Mouse (Mus musculus) kidney, adult 2 months (tissue): ENCODE data around the gene Pds5b. TPM values are rescaled to one million over a fixed set of nuclear protein-coding genes. Genes with fewer than 3 reads are reported as not detected.

Experiments
- DNase-seq: peaks from one replicate; pipeline ENCODE4 v3.0.0; 2021
- H3K27ac ChIP-seq: fragments of 200-500 bp; 2 replicates; pipeline ENCODE4 v1.5.1; 2012; ENCODE audit warnings: low read depth, low read length, control low read depth, inconsistent platforms; ENCODE audit not compliant: insufficient read depth
- H3K27me3 ChIP-seq: fragments of 200-500 bp; replicated peaks from 2 replicates; pipeline ENCODE4 v1.6.1; 2012; ENCODE audit warnings: mild to moderate bottlenecking, moderate library complexity, low read length, inconsistent platforms; ENCODE audit not compliant: control insufficient read depth, insufficient read depth
- H3K36me3 ChIP-seq: fragments of 200-500 bp; 2 replicates; pipeline ENCODE4 v1.6.1; 2012; ENCODE audit warnings: mild to moderate bottlenecking, moderate library complexity, low read length, inconsistent platforms; ENCODE audit not compliant: control insufficient read depth, insufficient read depth
- H3K4me1 ChIP-seq: fragments of 200-500 bp; 2 replicates; pipeline ENCODE4 v1.6.1; 2011; ENCODE audit warnings: low read length; ENCODE audit not compliant: control insufficient read depth, insufficient read depth
- H3K4me3 ChIP-seq: fragments of 200-500 bp; 2 replicates; pipeline ENCODE4 v1.5.1; 2011; ENCODE audit warnings: mild to moderate bottlenecking, low read depth, low read length, control low read depth; ENCODE audit not compliant: insufficient read depth
- CTCF ChIP-seq: fragments of 200-500 bp; conservative IDR thresholded peaks from 2 replicates; pipeline ENCODE4 v1.5.1; 2011; ENCODE audit warnings: low read depth, mild to moderate bottlenecking, control low read depth, low read length, moderate library complexity, mixed read lengths; ENCODE audit not compliant: insufficient read depth, insufficient read length
- POLR2A ChIP-seq: fragments of 200-500 bp; IDR thresholded peaks from one replicate; pipeline ENCODE4 v1.6.1; 2011; ENCODE audit warnings: low read depth, low read length, control low read depth
- WGBS: fragments of 180-500 bp; shearing (Covaris S2); methylation state at CpG from one replicate; pipeline ENCODE4 v1.1.7; 2018; 5-methylcytosine and 5-hydroxymethylcytosine counted together
- polyA plus RNA-seq: library from polyadenylated mRNA; depleted of rRNA; stranded (reverse); fragments of >200 nt; gene quantifications from 2 replicates; pipeline ENCODE4 v1.2.3, GENCODE M21; 2012

Pds5b gene
- polyA plus RNA-seq, 1 experiment: 5.0 TPM

- Histone ChIP-seq H3K36me3 (peaks cover 2% of the 10 kb centered on the region), H3K4me1 (no peaks in the 10 kb centered on the region), H3K27me3 (no peaks in the 10 kb centered on the region), H3K27ac (no peak overlapping the region), H3K4me3 (no peak overlapping the region)
- no peak for DNase-seq
- TF ChIP-seq CTCF: no peak
- TF ChIP-seq POLR2A: no peak
- 89% methylated on average over 6 of the region's 6 CpGs for WGBS
These were observed 120.6 kb downstream of the Pds5b start for GRCm38 (mm10) chr5:150794181-150794580.

GRCm38 (mm10) chr5:150800056-150800455 is 126.5 kb downstream of the Pds5b start:
- H3K4me3 ChIP-seq: no peak overlapping the region
- DNase-seq: no peak
- no peak overlapping the region for H3K27ac ChIP-seq
- no peaks in the 10 kb centered on the region for H3K4me1 ChIP-seq
- 93% methylated on average over 2 of the region's 2 CpGs for WGBS
- TF ChIP-seq CTCF: no peak
- no peak for TF ChIP-seq POLR2A
- H3K27me3 ChIP-seq: no peaks in the 10 kb centered on the region
- peaks cover 1% of the 10 kb centered on the region; the same call in 1 of the 2 replicates for H3K36me3 ChIP-seq

- TF ChIP-seq CTCF: no peak
- Histone ChIP-seq H3K4me1 (no peaks in the 10 kb centered on the region), H3K27me3 (no peaks in the 10 kb centered on the region), H3K36me3 (no peaks in the 10 kb centered on the region), H3K27ac (no peak overlapping the region), H3K4me3 (no peak overlapping the region)
- no peak for DNase-seq
- 76% methylated on average over 13 of the region's 13 CpGs for whole genome bisulfite sequencing
These were observed 140.8 kb downstream of the Pds5b start for GRCm38 (mm10) chr5:150814111-150814990.

GRCm38 (mm10) chr5:150815400-150815799 is 141.9 kb downstream of the Pds5b start:
- H3K36me3 ChIP-seq: no peaks in the 10 kb centered on the region
- no peak overlapping the region for H3K4me3 ChIP-seq
- 74% methylated on average over 4 of the region's 4 CpGs for WGBS
- no peak overlapping the region for H3K27ac ChIP-seq
- H3K4me1 ChIP-seq: no peaks in the 10 kb centered on the region
- DNase-seq: no peak
- TF ChIP-seq POLR2A: no peak
- no peak for TF ChIP-seq CTCF
- no peaks in the 10 kb centered on the region for H3K27me3 ChIP-seq

GRCm38 (mm10) chr5:150816775-150817174 is 143.2 kb downstream of the Pds5b start:
- no peaks in the 10 kb centered on the region for H3K36me3 ChIP-seq
- WGBS: 95% methylated on average over 5 of the region's 5 CpGs
- TF ChIP-seq POLR2A (no peak), CTCF (no peak)
- DNase-seq: no peak
- H3K4me1 ChIP-seq: no peaks in the 10 kb centered on the region
- H3K27ac ChIP-seq: no peak overlapping the region
- H3K4me3 ChIP-seq: no peak overlapping the region
- H3K27me3 ChIP-seq: no peaks in the 10 kb centered on the region

GRCm38 (mm10) chr5:150818041-150818440 is 144.5 kb downstream of the Pds5b start:
- H3K27ac ChIP-seq: no peak overlapping the region
- WGBS: 34% methylated on average over 2 of the region's 2 CpGs
- H3K4me1 ChIP-seq: no peaks in the 10 kb centered on the region
- H3K27me3 ChIP-seq: no peaks in the 10 kb centered on the region
- TF ChIP-seq CTCF (no peak), POLR2A (no peak)
- no peak for DNase-seq
- H3K4me3 ChIP-seq: no peak overlapping the region
- H3K36me3 ChIP-seq: no peaks in the 10 kb centered on the region

- Histone ChIP-seq H3K4me1 (no peaks in the 10 kb centered on the region), H3K27me3 (no peaks in the 10 kb centered on the region), H3K27ac (no peak overlapping the region), H3K36me3 (no peaks in the 10 kb centered on the region), H3K4me3 (no peak overlapping the region)
- WGBS: 78% methylated on average over 4 of the region's 4 CpGs
- DNase-seq: no peak
- TF ChIP-seq CTCF: no peak
- TF ChIP-seq POLR2A: no peak
These were observed 145.3 kb downstream of the Pds5b start for GRCm38 (mm10) chr5:150818886-150819285.
